Mouse (Mus musculus) CH12F3 (cell line): ENCODE data around the gene Hist1h2af.
"Not testable (repeated sequence)": the region's sequence is repeated elsewhere in the genome, so short reads cannot be mapped to it uniquely, and the experiment has no call there.

Source experiments
- in situ Hi-C: fragments of 300-500 bp; cut with MboI; formaldehyde crosslinking; loops from 2 replicates; pipeline ENCODE4 v1.14.3; 2020; ENCODE audit warnings: low sequenced_read_pairs

The Hist1h2af gene

GRCm38 (mm10) chr13:23532262-23533075 is 1.2 kb upstream of the Hist1h2af start:
- in situ Hi-C loops, result no loop called here

GRCm38 (mm10) chr13:23534368-23535131 is 844 bp downstream of the Hist1h2af start:
- in situ Hi-C loops, result no loop called here

- in situ Hi-C loops, result not testable (repeated sequence)
Measured at GRCm38 (mm10) chr13:23535137-23536075, 1.7 kb downstream of the Hist1h2af start, which contains the start of gene Hist1h3g. Gene Hist1h3g (plus strand): TSS chr13:23535422.

DNA sequence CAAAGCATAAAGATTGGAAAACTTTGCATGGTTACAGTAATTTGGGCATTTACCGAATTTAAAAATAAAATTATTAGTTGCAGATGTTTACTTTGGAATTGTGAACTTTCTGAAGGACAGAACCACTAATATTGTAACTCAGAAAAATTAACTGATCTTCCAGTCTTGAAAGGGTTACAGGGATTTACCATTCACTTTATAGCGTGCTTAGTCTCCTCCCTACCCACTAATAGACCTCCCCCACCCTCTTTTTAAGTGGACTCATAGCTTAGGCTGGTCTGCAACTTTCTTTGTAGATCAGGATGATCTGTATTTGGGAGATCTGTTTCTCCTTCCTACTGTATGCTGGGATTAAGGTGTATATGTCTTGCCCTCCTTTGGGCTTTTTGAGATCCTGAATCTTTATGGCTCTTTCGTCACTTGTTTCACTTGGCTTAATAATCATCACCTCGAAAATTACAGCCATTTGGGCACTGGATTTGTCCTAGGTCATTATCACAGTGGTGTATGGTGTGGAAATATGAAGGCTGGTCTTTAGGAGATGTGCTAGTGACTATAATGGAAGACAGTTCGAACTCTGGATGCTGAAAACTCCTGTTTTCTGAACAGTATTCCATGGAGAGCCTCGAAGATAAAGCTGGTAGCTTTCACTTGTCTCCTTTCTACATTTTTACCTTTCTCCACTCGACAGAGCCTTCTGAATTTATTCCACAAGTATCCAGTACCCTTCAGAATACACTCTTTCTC is 2.5 kb downstream of the Hist1h2af start:
- in situ Hi-C loops, result no loop called here

GRCm38 (mm10) chr13:23537006-23537710 is 3.5 kb downstream of the Hist1h2af start:
- in situ Hi-C loops, result no loop called here

GRCm38 (mm10) chr13:23538249-23538648 is 4.5 kb downstream of the Hist1h2af start:
- in situ Hi-C loops, result no loop called here

DNA sequence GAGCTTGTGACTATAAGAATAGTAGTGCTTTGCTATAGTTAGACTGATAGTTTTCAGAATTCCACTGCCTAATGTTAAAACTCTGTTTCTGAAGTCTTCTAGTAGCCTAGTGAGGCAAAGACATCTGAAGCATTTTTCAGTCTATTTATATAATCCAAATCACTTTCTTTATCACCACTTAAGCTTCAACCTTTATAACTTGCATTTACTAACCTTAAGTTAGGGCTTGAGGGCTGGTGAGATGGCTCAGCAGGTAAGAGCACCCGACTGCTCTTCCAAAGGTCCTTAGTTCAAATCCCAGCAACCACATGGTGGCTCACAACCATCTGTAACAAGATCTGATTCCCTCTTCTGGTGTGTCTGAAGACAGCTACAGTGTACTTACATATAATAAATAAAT is 6.1 kb downstream of the Hist1h2af start:
- in situ Hi-C loops, result not testable (repeated sequence)

DNA sequence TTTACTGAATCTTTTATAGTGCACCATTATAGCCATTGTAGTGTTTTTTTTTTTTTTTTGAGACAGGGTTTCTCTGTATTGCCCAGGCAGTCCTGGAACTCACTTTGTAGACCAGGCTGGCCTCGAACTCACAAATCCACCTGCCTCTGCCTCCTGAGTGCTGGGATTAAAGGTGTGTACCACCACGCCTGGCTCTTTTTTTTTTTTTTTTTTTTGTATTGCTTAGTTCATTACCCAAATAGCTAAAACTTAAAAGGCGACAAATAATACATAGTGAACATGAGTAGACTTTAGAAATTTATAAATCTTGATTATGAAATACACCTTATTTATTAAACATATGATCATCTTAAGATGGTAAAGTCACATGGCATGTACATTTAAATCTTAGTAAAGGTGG is 7.8 kb downstream of the Hist1h2af start:
- in situ Hi-C loops, result no loop called here

DNA sequence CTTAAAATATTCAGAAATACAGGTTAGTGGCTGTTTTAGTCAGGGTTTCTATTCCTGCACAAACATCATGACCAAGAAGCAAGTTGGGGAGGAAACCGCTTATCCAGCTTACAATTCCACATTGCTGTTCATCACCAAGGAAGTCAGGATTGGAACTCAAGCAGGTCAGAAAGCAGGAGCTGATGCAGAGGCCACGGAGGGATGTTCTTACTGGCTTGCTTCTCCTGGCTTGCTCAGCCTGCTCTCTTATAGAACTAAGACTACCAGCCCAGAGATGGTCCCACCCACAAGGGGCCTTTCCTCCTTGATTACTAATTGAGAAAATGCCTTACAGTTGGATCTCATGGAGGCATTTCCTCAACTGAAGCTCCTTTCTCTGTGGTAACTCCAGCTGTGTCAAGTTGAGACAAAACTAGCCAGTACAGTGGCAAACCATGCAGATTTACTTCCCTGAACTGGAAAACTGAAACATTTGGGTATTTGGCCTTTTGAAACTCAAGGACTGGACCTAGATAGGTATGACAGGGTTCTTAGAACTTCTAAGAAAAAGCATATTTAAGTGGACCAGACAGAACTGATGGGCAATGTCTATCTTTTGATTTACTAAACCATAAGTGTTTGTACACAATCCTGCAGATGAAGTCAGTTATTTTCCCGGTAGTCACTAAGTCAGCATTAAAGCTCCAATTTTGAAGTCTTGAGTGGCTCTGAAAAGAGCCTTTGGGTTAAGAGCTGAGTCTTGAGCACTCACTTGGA is 8.7 kb downstream of the Hist1h2af start:
- in situ Hi-C loops, result not testable (repeated sequence)

- in situ Hi-C loops, result not testable (repeated sequence)
Measured at GRCm38 (mm10) chr13:23542999-23543607, 9.4 kb downstream of the Hist1h2af start, which contains the start of gene Hist1h2bh. Gene Hist1h2bh (minus strand): TSS chr13:23543392.

DNA sequence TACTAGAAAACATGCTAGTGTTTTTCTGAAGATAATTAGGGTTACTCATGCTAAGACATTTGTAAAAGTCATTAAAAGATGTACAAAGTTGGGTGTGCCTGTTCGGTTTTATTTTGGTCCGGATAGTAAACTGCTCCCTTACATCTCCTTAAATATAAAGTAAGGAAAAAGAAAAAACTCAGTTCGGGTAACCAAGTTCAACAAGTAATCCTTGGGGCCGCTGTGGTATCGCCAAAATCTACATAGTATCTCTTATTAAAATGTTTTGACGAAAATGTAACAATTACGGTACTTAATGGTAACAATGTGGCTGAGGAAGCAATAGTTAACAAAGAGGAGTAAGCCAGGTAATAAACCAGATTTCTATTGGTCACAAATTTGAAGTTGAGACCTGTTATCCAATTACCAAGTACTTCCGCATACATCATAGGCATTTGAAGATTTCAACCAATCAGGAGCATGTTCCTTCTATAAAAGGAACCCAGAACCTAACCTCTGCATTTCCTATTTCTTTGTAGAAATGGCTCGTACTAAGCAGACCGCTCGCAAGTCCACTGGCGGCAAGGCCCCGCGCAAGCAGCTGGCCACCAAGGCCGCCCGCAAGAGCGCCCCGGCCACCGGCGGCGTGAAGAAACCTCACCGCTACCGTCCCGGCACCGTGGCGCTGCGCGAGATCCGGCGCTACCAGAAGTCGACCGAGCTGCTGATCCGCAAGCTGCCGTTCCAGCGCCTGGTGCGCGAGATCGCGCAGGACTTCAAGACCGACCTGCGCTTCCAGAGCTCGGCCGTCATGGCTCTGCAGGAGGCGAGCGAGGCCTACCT is 10.5 kb downstream of the Hist1h2af start, which contains the start of gene Hist1h3f:
TSS of gene Hist1h3f (plus strand) at position 88 of the 822 bp plus-strand sequence.
- in situ Hi-C loops, result no loop called here

GRCm38 (mm10) chr13:23544787-23545120 is 11.0 kb downstream of the Hist1h2af start:
- in situ Hi-C loops, result not testable (repeated sequence)

- in situ Hi-C loops, result no loop called here
Measured at GRCm38 (mm10) chr13:23546694-23547093, 13.0 kb downstream of the Hist1h2af start.

DNA sequence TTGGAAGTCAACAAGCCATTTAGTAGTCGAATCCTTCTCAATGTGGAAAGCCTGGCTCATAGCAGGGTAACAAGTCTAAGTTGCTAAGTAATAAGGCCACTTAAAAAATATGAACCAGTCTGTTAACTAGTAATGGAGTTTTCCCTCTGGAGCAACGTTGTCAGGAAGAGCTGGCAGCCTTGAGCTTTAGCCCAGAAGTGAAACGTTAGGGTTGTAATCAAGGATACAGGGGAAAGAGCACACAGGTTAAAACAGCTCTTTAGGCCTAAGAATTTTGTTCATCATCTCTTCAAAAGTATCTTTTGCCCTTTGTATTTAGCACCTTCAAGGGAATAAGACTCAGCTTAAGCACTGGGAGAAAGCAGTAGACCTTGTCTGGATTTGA is 17.0 kb downstream of the Hist1h2af start:
- in situ Hi-C loops, result loop anchor here (25.0 kb wide), 1 partner anchor 1763 kb away; the partner anchor contains the start of genes Hist1h1b, Hist1h2an, Hist1h2bp and Hist1h3i

DNA sequence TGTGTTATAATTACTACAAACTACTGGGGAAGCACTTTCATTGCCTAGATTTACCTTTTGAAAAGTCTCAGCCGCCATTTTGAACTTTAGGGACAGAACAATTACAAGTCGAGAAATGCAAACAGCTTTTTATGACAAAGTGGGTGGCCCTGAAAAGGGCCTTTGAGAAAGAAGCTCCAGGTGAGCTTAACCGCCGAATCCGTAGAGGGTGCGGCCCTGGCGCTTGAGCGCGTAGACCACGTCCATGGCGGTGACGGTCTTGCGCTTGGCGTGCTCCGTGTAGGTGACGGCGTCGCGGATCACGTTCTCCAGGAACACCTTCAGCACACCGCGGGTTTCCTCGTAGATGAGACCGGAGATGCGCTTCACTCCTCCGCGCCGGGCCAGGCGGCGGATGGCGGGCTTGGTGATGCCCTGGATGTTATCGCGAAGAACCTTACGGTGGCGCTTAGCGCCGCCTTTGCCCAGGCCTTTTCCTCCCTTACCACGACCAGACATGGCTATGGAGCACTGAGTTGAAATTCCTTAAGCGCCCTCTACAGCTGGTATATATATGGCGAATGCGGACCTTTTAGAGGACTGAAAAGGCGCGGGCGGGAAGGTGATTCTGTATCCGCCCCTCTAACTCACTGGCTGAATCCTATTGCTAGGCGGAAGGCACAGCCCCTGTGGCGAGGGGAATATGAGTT is 17.6 kb downstream of the Hist1h2af start, which contains the start of gene Hist1h4f:
TSS of gene Hist1h4f (minus strand) at position 503 of the 689 bp plus-strand sequence.
- in situ Hi-C loops, result loop anchor here (25.0 kb wide), 1 partner anchor 1764 kb away; the partner anchor contains the start of genes Hist1h1b, Hist1h2an, Hist1h2bp and Hist1h3i
